Mouse (Mus musculus) lung, adult 2 months (tissue): Measurements from ENCODE around the gene 4921509C19Rik.

Experiments
- CTCF ChIP-seq: fragments of 200-500 bp; IDR thresholded peaks from 2 replicates; pipeline ENCODE4 v1.5.1; 2011; ENCODE audit warnings: mild to moderate bottlenecking, low read length, control low read depth; ENCODE audit not compliant: insufficient read depth
- POLR2A ChIP-seq: fragments of 200-500 bp; IDR thresholded peaks from 2 replicates; pipeline ENCODE4 v1.6.1; 2011; ENCODE audit warnings: low read depth, mild to moderate bottlenecking, control low read depth, low read length, borderline replicate concordance; ENCODE audit errors: extremely low read depth

DNA sequence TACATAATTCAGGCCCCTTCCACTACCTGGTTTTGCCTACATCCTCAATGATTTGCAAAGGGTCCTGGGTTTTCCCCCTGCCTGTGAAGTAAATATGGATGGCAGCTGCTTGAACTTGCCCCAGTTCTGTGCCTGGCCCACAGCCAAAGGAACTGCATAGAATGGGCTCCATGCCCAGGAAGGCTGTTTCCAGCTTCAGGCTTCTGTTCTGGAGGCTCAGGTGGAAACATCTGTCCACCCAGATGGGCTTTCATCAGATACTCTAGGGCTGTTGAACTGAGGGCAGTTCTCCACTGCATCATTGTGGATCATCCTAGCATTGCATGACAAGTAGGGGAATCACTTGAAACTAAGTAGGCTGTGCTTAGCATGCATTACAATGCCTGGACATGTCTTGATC is 36.2 kb upstream of the 4921509C19Rik start:
- no peak for TF ChIP-seq CTCF
- TF ChIP-seq POLR2A, result no peak
